Mouse (Mus musculus): Measurements from ENCODE around the gene Rps17.

GRCm38 (mm10) chr7:81321776-81322175, 23.3 kb downstream of the Rps17 start:
- no peak for TF ChIP-seq EP300 (IDR thresholded peaks at IDR 0.05; ENCODE audit: low read depth)
- TF ChIP-seq CTCF (IDR thresholded peaks at IDR 0.05; ENCODE audit: low read depth), result peak; percentile 21; the same call in 1 of the 2 replicates
